Mouse (Mus musculus): Measurements from ENCODE around the gene Cirbp.

DNA sequence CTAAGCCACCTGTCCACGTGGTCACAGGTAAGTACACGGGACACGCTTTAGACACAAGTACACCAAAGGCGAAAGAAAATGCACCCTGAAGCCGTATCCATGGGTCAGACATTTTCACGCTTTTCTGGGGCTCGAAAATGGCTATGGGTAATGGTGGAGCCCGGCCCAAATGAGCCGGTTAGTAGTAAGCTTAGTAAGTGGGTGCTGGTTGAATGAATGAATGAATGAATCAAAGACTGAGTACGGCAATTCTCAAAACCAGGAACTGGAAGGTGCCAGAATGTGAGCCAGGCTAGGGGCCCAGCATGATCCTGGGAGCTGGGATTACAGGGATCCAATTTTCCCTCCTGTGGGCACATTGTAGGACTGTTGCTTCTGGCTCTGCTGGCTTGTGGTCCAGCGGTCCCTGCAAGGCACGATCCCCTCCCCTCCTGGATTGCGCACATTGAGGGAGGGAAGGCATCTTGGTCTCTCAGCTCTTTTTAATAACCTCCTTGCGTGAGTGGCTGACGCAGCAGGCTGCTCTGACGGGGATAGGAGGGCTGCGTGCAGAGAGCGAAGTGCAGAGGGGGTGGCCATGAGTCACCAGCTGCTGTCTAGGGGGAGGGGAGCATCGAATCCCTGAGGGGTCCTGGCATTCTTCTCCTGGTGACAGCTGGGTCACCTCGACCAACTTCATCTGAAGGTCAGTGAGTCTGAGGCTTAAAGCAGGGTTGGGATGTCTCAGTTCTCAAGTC, at the start of gene Cirbp:
- TF ChIP-seq EP300 (IDR thresholded peaks at IDR 0.05; ENCODE audit: low read depth) (no peak), CTCF (IDR thresholded peaks at IDR 0.05; ENCODE audit: low read depth) (no peak)
